8 mouse cellular contexts compared by ENCODE assay signal in genomic region chr16:20804601-20805017, GRCm38 (mm10).
DNase-seq lines count a peak whose midpoint lies in the region; ATAC-seq and TF ChIP-seq lines count a peak whose summit lies in the region.

No protein-coding gene starts in this region.

- no peak overlapping the region for H3K27ac ChIP-seq in bone marrow macrophage, adult 2 months (ENCODE audit: insufficient read depth, low read depth, low read length)
- H3K27ac ChIP-seq in embryonic fibroblast, embryonic 13.5 days (ENCODE audit: insufficient read depth, low read length) = no peak overlapping the region
- H3K27ac ChIP-seq in heart, embryonic 10.5 days = peak overlapping the region; percentile 84
- H3K27ac ChIP-seq in kidney, embryonic 14.5 days (ENCODE audit: low read depth, low read length) = peak overlapping the region; percentile 65; the same call in 1 of the 2 replicates
- no peak overlapping the region; the same call in 1 of the 2 replicates for H3K27ac ChIP-seq in limb, embryonic 15.5 days
- H3K27ac ChIP-seq in midbrain, postnatal 0 days (ENCODE audit: low read depth, low read length) = no peak overlapping the region

- peak overlapping the region; percentile 14; the same call in 1 of the 2 replicates for H3K4me3 ChIP-seq in bone marrow macrophage, adult 2 months (ENCODE audit: insufficient read depth, low read length)
- no peak overlapping the region; the same call in 1 of the 2 replicates for H3K4me3 ChIP-seq in embryonic fibroblast, embryonic 13.5 days (ENCODE audit: insufficient read depth, low read length)
- peak overlapping the region; percentile 63 for H3K4me3 ChIP-seq in heart, embryonic 10.5 days
- H3K4me3 ChIP-seq in kidney, embryonic 14.5 days (ENCODE audit: low read length) = peak overlapping the region; percentile 25
- peak overlapping the region; percentile 36 for H3K4me3 ChIP-seq in limb, embryonic 15.5 days
- peak overlapping the region; percentile 28 for H3K4me3 ChIP-seq in midbrain, postnatal 0 days (ENCODE audit: low read depth, low read length)

- no peaks in the 10 kb centered on the region for H3K36me3 ChIP-seq in heart, embryonic 10.5 days
- no peaks in the 10 kb centered on the region for H3K36me3 ChIP-seq in kidney, embryonic 14.5 days (ENCODE audit: control insufficient read depth, insufficient read depth, low read length)
- no peaks in the 10 kb centered on the region for H3K36me3 ChIP-seq in limb, embryonic 15.5 days
- H3K36me3 ChIP-seq in midbrain, postnatal 0 days (ENCODE audit: insufficient read depth, low read length) = no peaks in the 10 kb centered on the region

- H3K9ac ChIP-seq in kidney, embryonic 14.5 days (ENCODE audit: low read depth, low read length) = peak overlapping the region; percentile 58
- no peak overlapping the region for H3K9ac ChIP-seq in limb, embryonic 15.5 days
- H3K9ac ChIP-seq in midbrain, postnatal 0 days (replicated peaks; ENCODE audit: low read length, poor library complexity, severe bottlenecking) = no peak overlapping the region

- 5% methylated on average over 10 of the region's 10 CpGs for WGBS in heart, embryonic 10.5 days
- WGBS in kidney, embryonic 14.5 days = under 1% methylated on average over 8 of the region's 10 CpGs
- 3% methylated on average over 9 of the region's 10 CpGs for WGBS in limb, embryonic 15.5 days
- 0% methylated on average over 8 of the region's 10 CpGs for WGBS in midbrain, postnatal 0 days

- peaks cover 2% of the 10 kb centered on the region; the same call in 1 of the 2 replicates for H3K4me1 ChIP-seq in bone marrow macrophage, adult 2 months (ENCODE audit: control insufficient read depth, insufficient read depth, low read length)
- no peaks in the 10 kb centered on the region for H3K4me1 ChIP-seq in embryonic fibroblast, embryonic 13.5 days (ENCODE audit: control insufficient read depth, insufficient read depth, low read length)
- H3K4me1 ChIP-seq in heart, embryonic 10.5 days = peaks cover 26% of the 10 kb centered on the region
- peaks cover 13% of the 10 kb centered on the region; the same call in 1 of the 2 replicates for H3K4me1 ChIP-seq in kidney, embryonic 14.5 days (ENCODE audit: control insufficient read depth, insufficient read depth, low read length)
- H3K4me1 ChIP-seq in limb, embryonic 15.5 days = peaks cover 28% of the 10 kb centered on the region
- H3K4me1 ChIP-seq in midbrain, postnatal 0 days (ENCODE audit: insufficient read depth, low read length) = no peaks in the 10 kb centered on the region

- peak; percentile 67 to 68 for DNase-seq in B cell, adult 2 months
- peak; percentile 89 for DNase-seq in heart, embryonic 10.5 days (ENCODE audit: low spot score)
- peak; percentile 83 for DNase-seq in midbrain, postnatal 0 days (ENCODE audit: low spot score)
- peak; percentile 42 to 72 for DNase-seq in spleen, postnatal 10 days (ENCODE audit: low spot score in 2 of 2)

- peak; percentile 69 for TF ChIP-seq CTCF in bone marrow macrophage, adult 2 months (IDR thresholded peaks at IDR 0.05; ENCODE audit: low read depth, low read length)
- peak; percentile 67; the same call in 1 of the 2 replicates for TF ChIP-seq CTCF in embryonic fibroblast, embryonic 13.5 days (IDR thresholded peaks at IDR 0.05; ENCODE audit: borderline replicate concordance, insufficient read depth, low read length)
- TF ChIP-seq CTCF in midbrain, postnatal 0 days (IDR thresholded peaks at IDR 0.05) = peak; percentile 92

- no peaks in the 10 kb centered on the region for H3K27me3 ChIP-seq in heart, embryonic 10.5 days (ENCODE audit: insufficient read depth, poor library complexity, severe bottlenecking)
- H3K27me3 ChIP-seq in kidney, embryonic 14.5 days (ENCODE audit: control insufficient read depth, insufficient read depth, low read length) = no peaks in the 10 kb centered on the region
- H3K27me3 ChIP-seq in limb, embryonic 15.5 days = no peaks in the 10 kb centered on the region
- no peaks in the 10 kb centered on the region for H3K27me3 ChIP-seq in midbrain, postnatal 0 days (ENCODE audit: insufficient read depth, low read length)

- peak overlapping the region; percentile 61 for H3K4me2 ChIP-seq in kidney, embryonic 14.5 days (replicated peaks; ENCODE audit: low read depth, low read length)
- peak overlapping the region; percentile 61 for H3K4me2 ChIP-seq in limb, embryonic 15.5 days
- peak overlapping the region; percentile 46 for H3K4me2 ChIP-seq in midbrain, postnatal 0 days (ENCODE audit: low read depth, low read length, poor library complexity, severe bottlenecking)

- peak; percentile 80 for ATAC-seq in kidney, embryonic 14.5 days (ENCODE audit: low FRiP score, low TSS enrichment)
- ATAC-seq in limb, embryonic 15.5 days (ENCODE audit: insufficient number of reproducible peaks, low FRiP score, low TSS enrichment, low read depth) = peak; percentile 53; the same call in 1 of the 2 replicates
- ATAC-seq in midbrain, postnatal 0 days (ENCODE audit: low FRiP score) = peak; percentile 82

- TF ChIP-seq POLR2A in bone marrow macrophage, adult 2 months (IDR thresholded peaks at IDR 0.05; ENCODE audit: borderline replicate concordance, low read depth, low read length) = no peak
- peak; percentile 60 for TF ChIP-seq POLR2A in embryonic fibroblast, embryonic 13.5 days (IDR thresholded peaks at IDR 0.05; ENCODE audit: low read depth, low read length)

- no peaks in the 10 kb centered on the region for H3K9me3 ChIP-seq in heart, embryonic 10.5 days
- H3K9me3 ChIP-seq in kidney, embryonic 14.5 days (ENCODE audit: control insufficient read depth, low read length) = no peaks in the 10 kb centered on the region
- no peaks in the 10 kb centered on the region for H3K9me3 ChIP-seq in limb, embryonic 15.5 days
- H3K9me3 ChIP-seq in midbrain, postnatal 0 days (ENCODE audit: low read length) = no peaks in the 10 kb centered on the region

Comparison
In these comparisons a context has a peak if more than half of its experiments do, and no peak if none do; other contexts are left out.
1. H3K27ac ChIP-seq: peak in heart, embryonic 10.5 days (single experiment) and kidney, embryonic 14.5 days (single experiment); none in bone marrow macrophage, adult 2 months (single experiment), embryonic fibroblast, embryonic 13.5 days (single experiment), limb, embryonic 15.5 days (single experiment) and midbrain, postnatal 0 days (single experiment).
2. Peak in every context shown above with its lines, with median percentiles within 50 percentile points of each other: DNase-seq, CTCF ChIP-seq, ATAC-seq and H3K4me2 ChIP-seq.